Mouse (Mus musculus) Muller cell, postnatal 12 days (primary cell): ENCODE results near the gene Caskin1.
A peak's percentile ranks its signal among the peaks of the same experiment; 100 is the strongest.

ENCODE experiments used
- DNase-seq: peaks from one replicate; pipeline ENCODE4 v3.0.0-alpha.2; 2015; ENCODE audit errors: inconsistent ontology term

The Caskin1 gene

GRCm38 (mm10) chr17:24531064-24531463 lies 42.7 kb downstream of the Caskin1 start:
- no peak for DNase-seq

GRCm38 (mm10) chr17:24532045-24532444 lies 43.6 kb downstream of the Caskin1 start:
- DNase-seq, result no peak

- DNase-seq, result peak; percentile 87
Measured at GRCm38 (mm10) chr17:24533099-24533992, 44.9 kb downstream of the Caskin1 start.

- no peak for DNase-seq
Measured at GRCm38 (mm10) chr17:24534160-24534718, 45.8 kb downstream of the Caskin1 start, which contains the start of gene Rab26. Gene Rab26 (minus strand): TSS chr17:24534210.

GRCm38 (mm10) chr17:24535300-24535699 lies 46.9 kb downstream of the Caskin1 start:
- no peak for DNase-seq

- no peak for DNase-seq
Measured at GRCm38 (mm10) chr17:24537536-24537935, 49.1 kb downstream of the Caskin1 start.

GRCm38 (mm10) chr17:24538950-24539349 lies 50.5 kb downstream of the Caskin1 start:
- no peak for DNase-seq

GRCm38 (mm10) chr17:24540375-24540774 lies 52.0 kb downstream of the Caskin1 start:
- no peak for DNase-seq

- DNase-seq, result no peak
Measured at GRCm38 (mm10) chr17:24544613-24545012, 56.2 kb downstream of the Caskin1 start.

- no peak for DNase-seq
Measured at GRCm38 (mm10) chr17:24545247-24545646, 56.8 kb downstream of the Caskin1 start.

- no peak for DNase-seq
Measured at GRCm38 (mm10) chr17:24546234-24546633, 57.8 kb downstream of the Caskin1 start.

GRCm38 (mm10) chr17:24548435-24548834 lies 60.0 kb downstream of the Caskin1 start:
- no peak for DNase-seq

GRCm38 (mm10) chr17:24548921-24549617 lies 60.7 kb downstream of the Caskin1 start:
- peak; percentile 33 for DNase-seq

GRCm38 (mm10) chr17:24549618-24550415 lies 61.4 kb downstream of the Caskin1 start, which contains the start of gene Pkd1:
Gene Pkd1 (plus strand): TSS chr17:24549834.
- peak; percentile 100 for DNase-seq

GRCm38 (mm10) chr17:24550416-24551049 lies 62.1 kb downstream of the Caskin1 start:
- peak; percentile 88 for DNase-seq

- DNase-seq, result no peak
Measured at GRCm38 (mm10) chr17:24551050-24551444, 62.6 kb downstream of the Caskin1 start.

- DNase-seq, result no peak
Measured at GRCm38 (mm10) chr17:24557091-24557490, 68.7 kb downstream of the Caskin1 start.
